Mouse (Mus musculus) c-Kit-positive CD71-positive TER-119-positive erythroid progenitor cells, embryonic 14.5 days (primary cell): ENCODE results near the gene Psmb1.
"Not testable (repeated sequence)": the region's sequence is repeated elsewhere in the genome, so short reads cannot be mapped to it uniquely, and the experiment has no call there.

ENCODE experiments used
- DNase-seq: peaks from one replicate; pipeline ENCODE4 v3.0.0-alpha.2; 2013; ENCODE audit warnings: low spot score

The Psmb1 gene

GRCm38 (mm10) chr17:15499656-15500394 is at the start of gene Psmb1, which contains the start of gene Tbp:
Gene Psmb1, minus strand, starts transcription at chr17:15499751.
Gene Tbp, plus strand, starts transcription at chr17:15499888.
- peak; percentile 96 for DNase-seq

GRCm38 (mm10) chr17:15546440-15546839 is 46.9 kb upstream of the Psmb1 start:
- DNase-seq: no peak

- DNase-seq: not testable (repeated sequence)
These were observed 44.3 kb upstream of the Psmb1 start for GRCm38 (mm10) chr17:15543868-15544267.

GRCm38 (mm10) chr17:15540309-15540708 is 40.8 kb upstream of the Psmb1 start:
- no peak for DNase-seq

GRCm38 (mm10) chr17:15536457-15536904 is 36.9 kb upstream of the Psmb1 start:
- DNase-seq: no peak

GRCm38 (mm10) chr17:15535943-15536342 is 36.4 kb upstream of the Psmb1 start:
- no peak for DNase-seq

- DNase-seq: no peak
These were observed 35.7 kb upstream of the Psmb1 start for GRCm38 (mm10) chr17:15535162-15535800.

- peak; percentile 22 for DNase-seq
These were observed 30.6 kb upstream of the Psmb1 start for GRCm38 (mm10) chr17:15530141-15530540.

GRCm38 (mm10) chr17:15528887-15529286 is 29.3 kb upstream of the Psmb1 start:
- no peak for DNase-seq

GRCm38 (mm10) chr17:15527811-15528136 is 28.2 kb upstream of the Psmb1 start:
- no peak for DNase-seq

- peak; percentile 91 for DNase-seq
These were observed 27.6 kb upstream of the Psmb1 start, which contains the start of gene Pdcd2 for GRCm38 (mm10) chr17:15526986-15527810. Gene Pdcd2, minus strand, starts transcription at chr17:15527301.

- DNase-seq: peak; percentile 31
These were observed 26.8 kb upstream of the Psmb1 start for GRCm38 (mm10) chr17:15526304-15526703.

- no peak for DNase-seq
These were observed 19.2 kb upstream of the Psmb1 start for GRCm38 (mm10) chr17:15518766-15519165.

GRCm38 (mm10) chr17:15518186-15518585 is 18.6 kb upstream of the Psmb1 start:
- no peak for DNase-seq

- DNase-seq: no peak
These were observed 18.2 kb upstream of the Psmb1 start for GRCm38 (mm10) chr17:15517776-15518175.

- no peak for DNase-seq
These were observed 11.1 kb upstream of the Psmb1 start for GRCm38 (mm10) chr17:15510694-15511093.

- DNase-seq: peak; percentile 26
These were observed 818 bp downstream of the Psmb1 start for GRCm38 (mm10) chr17:15498753-15499113.

GRCm38 (mm10) chr17:15497882-15498752 is 1.4 kb downstream of the Psmb1 start:
- peak; percentile 88 for DNase-seq

- DNase-seq: no peak
These were observed 9.0 kb downstream of the Psmb1 start for GRCm38 (mm10) chr17:15490542-15490941.

GRCm38 (mm10) chr17:15472671-15473070 is 26.9 kb downstream of the Psmb1 start:
- no peak for DNase-seq

- DNase-seq: peak; percentile 73
These were observed 31.9 kb downstream of the Psmb1 start for GRCm38 (mm10) chr17:15467669-15468068.
